Mouse (Mus musculus): ENCODE data around the gene Notch3. TPM values are rescaled to one million over a fixed set of nuclear protein-coding genes. Genes with fewer than 3 reads are reported as not detected.
"Not testable (repeated sequence)": the region's sequence is repeated elsewhere in the genome, so short reads cannot be mapped to it uniquely, and the experiment has no call there.

Gene Notch3
- total RNA-seq, 2 experiments from 2014 or later: 7.2 to 7.7 TPM

GRCm38 (mm10) chr17:32121833-32122586 is 44.6 kb downstream of the Notch3 start:
- H3K4me3 ChIP-seq: no peak overlapping the region
- no peak for TF ChIP-seq CTCF (conservative IDR thresholded peaks at IDR 0.05)
- H3K27ac ChIP-seq: peak overlapping the region; percentile 67
- no peak for DNase-seq (ENCODE audit: low spot score in 2 of 2)

DNA sequence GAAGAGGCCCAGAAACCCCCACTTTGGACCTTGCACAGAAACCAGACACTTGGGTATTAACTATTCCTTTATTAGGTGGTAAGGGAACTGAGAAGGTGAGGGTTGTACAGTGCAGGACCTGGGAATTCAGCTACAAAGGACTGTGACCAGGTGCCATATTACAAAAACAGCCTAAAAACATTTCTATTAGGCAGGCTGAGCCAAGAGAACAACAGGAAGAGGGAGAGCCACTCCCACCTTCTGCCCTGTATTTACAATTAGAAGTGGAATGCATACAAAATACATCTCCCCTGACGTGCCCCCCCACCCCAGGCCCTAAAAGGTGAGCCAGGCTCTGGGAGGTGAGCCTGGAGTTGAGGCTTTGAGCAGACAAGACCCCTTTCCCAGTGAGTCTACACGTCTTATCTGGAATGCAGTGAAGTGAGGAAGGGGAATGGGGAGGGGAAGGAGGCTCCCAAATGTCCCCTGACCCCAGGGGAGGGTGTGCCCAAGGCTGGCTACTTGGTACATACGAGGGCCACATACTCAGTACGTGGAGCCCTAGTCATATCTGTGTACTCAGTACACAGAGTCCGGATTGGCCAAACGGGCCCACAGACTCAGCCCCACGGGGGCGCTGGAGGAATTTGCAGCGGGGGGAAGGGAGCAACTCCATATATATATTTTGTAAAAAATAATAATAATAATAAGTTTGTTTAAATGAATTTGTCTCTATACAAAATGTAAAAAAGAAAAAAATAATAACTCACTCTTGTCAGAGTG is 45.7 kb downstream of the Notch3 start:
- H3K4me3 ChIP-seq: no peak overlapping the region
- H3K27ac ChIP-seq: peak overlapping the region; percentile 18; the same call in 1 of the 2 replicates
- no peak for DNase-seq (ENCODE audit: low spot score in 2 of 2)
- TF ChIP-seq CTCF (conservative IDR thresholded peaks at IDR 0.05): no peak

- peak overlapping the region; percentile 11; the same call in 1 of the 2 replicates for H3K4me3 ChIP-seq
- DNase-seq (ENCODE audit: low spot score in 2 of 2): peak; percentile 55 to 66
- no peak for TF ChIP-seq CTCF (conservative IDR thresholded peaks at IDR 0.05)
- H3K27ac ChIP-seq: peak overlapping the region; percentile 77
Observed at GRCm38 (mm10) chr17:32119196-32119595, 47.5 kb downstream of the Notch3 start.

DNA sequence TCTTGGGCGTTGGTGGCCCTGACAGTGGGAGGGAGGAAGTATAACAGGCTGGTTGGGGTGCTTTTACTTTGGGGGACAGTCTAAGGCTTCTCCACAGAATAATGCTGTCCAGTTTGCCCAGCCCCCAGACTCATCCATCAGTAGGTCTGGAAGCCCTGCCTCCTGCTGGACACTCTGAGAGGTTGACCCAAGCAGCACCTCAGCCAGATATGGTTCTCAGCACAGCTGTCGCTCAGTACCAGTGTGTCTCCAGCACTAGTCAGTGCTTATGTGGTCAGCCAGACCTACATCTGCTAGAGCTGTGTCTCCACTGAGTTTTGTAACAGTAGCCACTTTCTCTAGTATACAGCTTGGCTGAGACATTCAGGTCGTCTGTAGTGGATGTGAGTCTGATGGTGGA is 48.2 kb downstream of the Notch3 start:
- peak; percentile 34 for TF ChIP-seq CTCF (conservative IDR thresholded peaks at IDR 0.05)
- Histone ChIP-seq H3K4me3 (no peak overlapping the region), H3K27ac (peak overlapping the region; percentile 77)
- DNase-seq (ENCODE audit: low spot score in 2 of 2): no peak

GRCm38 (mm10) chr17:32117872-32118421 is 48.7 kb downstream of the Notch3 start:
- DNase-seq (ENCODE audit: low spot score in 2 of 2): peak; percentile 46 to 65
- not testable (repeated sequence) for H3K4me3 ChIP-seq
- peak overlapping the region; percentile 77 for H3K27ac ChIP-seq

DNA sequence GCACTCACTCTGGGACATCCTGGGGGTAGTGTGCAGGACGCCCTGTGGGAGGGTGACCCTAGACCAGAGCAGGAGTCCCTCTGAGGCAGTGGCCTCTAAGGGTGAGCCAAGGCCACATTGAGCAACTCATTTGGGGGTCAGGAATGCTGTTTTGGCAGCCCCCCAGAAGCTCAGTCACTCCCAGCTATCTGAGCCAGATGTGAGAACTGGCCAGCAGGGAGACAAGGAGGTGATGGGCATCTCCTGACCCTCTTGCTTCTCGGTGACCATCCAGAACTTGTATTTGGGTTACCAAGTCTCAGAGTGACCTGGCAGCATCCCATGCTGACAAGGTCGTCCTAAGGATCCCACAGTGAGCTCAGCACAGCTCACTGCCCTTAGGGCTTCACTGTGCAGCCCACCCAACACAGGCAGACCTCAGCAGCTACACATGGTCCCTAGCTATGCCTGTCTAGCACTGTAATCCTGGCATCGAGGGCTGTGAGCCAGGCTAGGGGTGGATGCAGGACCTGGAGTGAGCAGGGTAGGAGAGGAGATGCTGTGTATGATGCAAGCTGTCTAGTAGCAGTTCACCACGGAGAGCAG is 49.3 kb downstream of the Notch3 start:
- DNase-seq (ENCODE audit: low spot score in 2 of 2): no peak
- no peak for TF ChIP-seq CTCF (conservative IDR thresholded peaks at IDR 0.05)
- Histone ChIP-seq H3K4me3 (no peak overlapping the region), H3K27ac (peak overlapping the region; percentile 77)

- no peak for DNase-seq (ENCODE audit: low spot score in 2 of 2)
- Histone ChIP-seq H3K27ac (peak overlapping the region; percentile 77), H3K4me3 (no peak overlapping the region)
- TF ChIP-seq CTCF (conservative IDR thresholded peaks at IDR 0.05): no peak
Observed at GRCm38 (mm10) chr17:32116586-32117286, 49.9 kb downstream of the Notch3 start.

DNA sequence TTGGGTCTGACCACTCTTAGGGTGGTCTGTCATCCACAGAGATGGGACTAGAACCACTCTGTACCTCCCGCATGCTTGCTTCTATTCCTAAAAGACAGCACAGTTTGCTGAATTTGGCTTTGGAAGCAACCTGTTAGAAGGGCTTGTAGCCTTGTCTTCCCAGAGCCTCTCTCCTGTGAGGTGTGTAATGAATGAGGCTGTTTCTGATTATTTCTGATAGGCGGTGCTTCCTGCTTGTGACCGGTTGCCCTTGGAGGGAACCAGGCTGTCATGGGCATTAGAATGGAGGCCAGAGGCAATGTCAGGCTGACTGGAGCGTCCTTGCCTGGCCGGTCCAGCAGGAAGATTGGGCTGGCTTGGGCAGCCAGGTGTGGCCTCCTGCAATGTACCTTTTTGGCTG is 52.2 kb downstream of the Notch3 start:
- not testable (repeated sequence) for DNase-seq (ENCODE audit: low spot score in 2 of 2)
- Histone ChIP-seq H3K4me3 (peak overlapping the region; percentile 76), H3K27ac (peak overlapping the region; percentile 88)

DNA sequence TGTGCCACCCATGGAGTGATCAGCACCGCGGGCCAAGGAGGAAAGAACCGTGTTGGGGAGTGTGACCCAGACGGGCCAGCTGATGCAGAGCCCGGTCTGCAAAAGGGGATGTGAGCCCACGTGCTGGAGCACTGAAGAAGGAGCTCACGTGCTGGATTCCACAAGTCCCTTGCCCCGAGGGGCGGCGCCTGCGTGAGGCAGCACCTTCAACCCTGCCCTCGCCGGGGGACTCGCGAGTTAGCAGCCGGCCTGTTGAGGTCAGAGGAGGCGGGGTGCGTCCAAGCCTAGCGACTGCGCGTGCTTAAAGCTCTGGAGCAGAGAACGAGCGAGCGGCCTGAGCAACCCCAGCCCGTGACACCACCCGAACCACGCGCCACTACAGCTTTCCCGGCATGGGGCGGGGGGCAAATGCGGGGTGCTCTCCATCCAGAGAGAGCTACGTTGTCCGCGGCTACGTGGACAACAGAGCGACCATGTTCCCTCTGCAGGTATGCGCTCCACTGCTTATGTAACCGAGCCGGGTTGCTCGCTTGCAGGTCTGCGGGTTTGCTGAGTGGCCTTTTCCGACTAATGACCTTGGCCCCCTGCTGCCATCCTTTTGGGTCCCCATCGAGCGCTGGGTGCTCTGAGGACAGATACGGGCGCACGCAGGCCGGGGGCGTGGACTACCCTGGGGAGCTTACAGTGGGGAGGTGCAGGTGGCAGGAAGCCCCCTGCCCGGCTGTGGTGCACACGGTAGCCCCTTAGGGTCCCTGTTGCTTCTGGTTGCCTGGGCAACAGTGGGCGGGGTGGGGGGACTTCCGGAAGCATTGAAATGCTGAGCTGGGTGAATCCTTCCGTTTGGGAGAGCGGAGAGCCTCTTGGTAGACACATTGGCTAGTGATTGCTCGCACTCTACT is 52.9 kb downstream of the Notch3 start:
- TF ChIP-seq CTCF (conservative IDR thresholded peaks at IDR 0.05): no peak
- Histone ChIP-seq H3K4me3 (peak overlapping the region; percentile 76), H3K27ac (peak overlapping the region; percentile 88)
- DNase-seq (ENCODE audit: low spot score in 2 of 2): peak in 1 of 2 experiments; percentile 35

DNA sequence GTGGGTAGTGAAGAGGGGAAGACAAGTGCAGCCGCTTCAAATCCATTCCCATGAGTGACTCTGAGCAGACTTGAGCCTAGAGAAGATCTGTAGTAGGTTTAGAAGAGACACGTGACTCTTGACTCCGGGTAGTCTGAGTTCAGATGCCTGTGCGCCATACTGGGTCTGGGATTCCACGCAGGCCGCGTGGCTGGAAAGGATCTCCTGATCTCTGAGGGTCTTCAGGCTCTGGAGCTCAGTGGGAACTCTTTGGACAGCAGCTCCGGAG is 53.5 kb downstream of the Notch3 start:
- no peak for DNase-seq (ENCODE audit: low spot score in 2 of 2)
- H3K27ac ChIP-seq: peak overlapping the region; percentile 88
- TF ChIP-seq CTCF (conservative IDR thresholded peaks at IDR 0.05): no peak
- peak overlapping the region; percentile 76 for H3K4me3 ChIP-seq

DNA sequence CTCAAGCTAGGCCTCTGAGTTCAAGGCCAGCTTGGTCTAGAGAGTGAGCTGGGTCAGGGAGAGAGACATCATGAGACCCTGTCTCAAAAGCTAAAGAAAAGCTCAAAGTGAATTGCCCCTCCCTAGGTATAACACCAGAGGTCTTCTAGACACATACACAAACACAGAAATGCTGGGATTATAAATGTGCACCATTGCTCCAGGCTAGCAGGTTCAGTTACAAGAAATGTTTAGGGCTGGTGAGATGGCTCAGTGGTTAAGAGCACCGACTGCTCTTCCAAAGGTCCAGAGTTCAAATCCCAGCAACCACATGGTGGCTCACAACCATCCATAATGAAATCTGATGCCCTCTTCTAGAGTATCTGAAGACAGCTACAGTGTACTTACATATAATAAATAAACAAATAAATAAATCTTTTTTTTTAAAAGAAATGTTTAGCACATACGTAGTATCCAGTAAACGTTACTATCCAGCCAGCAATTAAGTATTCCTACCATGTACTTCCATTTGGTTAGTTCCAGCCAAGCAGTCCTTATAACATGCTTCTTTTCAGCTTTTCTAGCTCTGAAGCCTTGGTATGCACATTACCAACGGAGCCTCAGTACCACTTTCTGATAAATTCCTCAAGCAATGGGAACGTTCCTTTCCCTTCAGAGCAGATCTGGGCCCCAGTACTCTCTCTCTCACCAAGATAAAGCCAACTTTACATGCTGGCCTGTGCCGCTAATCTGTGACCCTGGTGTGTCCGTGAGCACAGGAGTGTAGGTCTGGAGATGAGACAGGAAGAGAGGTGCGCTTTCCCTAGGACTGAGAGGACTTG is 54.0 kb downstream of the Notch3 start:
- Histone ChIP-seq H3K27ac (no peak overlapping the region), H3K4me3 (no peak overlapping the region)
- no peak for TF ChIP-seq CTCF (conservative IDR thresholded peaks at IDR 0.05)
- no peak for DNase-seq (ENCODE audit: low spot score in 2 of 2)

All from layer of hippocampus, adult 2 months (tissue).